Mouse (Mus musculus) WW6 (cell line): Measurements from ENCODE around the gene Gm9999.
"Not testable (repeated sequence)": the region's sequence is repeated elsewhere in the genome, so short reads cannot be mapped to it uniquely, and the experiment has no call there.

Experiments used
- DNase-seq: peaks from one replicate; pipeline ENCODE4 v3.0.0-alpha.2; 2013; ENCODE audit warnings: low read depth, low spot score

The Gm9999 gene

DNA sequence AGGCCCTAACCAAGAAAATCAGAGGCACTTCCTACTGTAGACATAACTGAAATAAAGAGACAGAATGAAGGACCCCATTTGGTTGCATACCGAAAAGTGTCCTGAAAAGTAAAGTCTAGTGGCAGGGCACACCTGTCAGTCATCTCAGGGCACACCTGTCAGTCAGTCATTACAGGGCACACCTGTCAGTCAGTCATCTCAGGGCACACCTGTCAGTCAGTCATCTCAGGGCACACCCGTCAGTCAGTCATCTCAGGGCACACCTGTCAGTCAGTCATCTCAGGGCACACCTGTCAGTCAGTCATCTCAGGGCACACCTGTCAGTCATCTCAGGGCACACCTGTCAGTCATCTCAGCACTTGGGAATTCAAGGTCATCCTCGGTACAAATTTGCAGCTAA, 43.5 kb downstream of the Gm9999 start:
- DNase-seq: not testable (repeated sequence)

DNA sequence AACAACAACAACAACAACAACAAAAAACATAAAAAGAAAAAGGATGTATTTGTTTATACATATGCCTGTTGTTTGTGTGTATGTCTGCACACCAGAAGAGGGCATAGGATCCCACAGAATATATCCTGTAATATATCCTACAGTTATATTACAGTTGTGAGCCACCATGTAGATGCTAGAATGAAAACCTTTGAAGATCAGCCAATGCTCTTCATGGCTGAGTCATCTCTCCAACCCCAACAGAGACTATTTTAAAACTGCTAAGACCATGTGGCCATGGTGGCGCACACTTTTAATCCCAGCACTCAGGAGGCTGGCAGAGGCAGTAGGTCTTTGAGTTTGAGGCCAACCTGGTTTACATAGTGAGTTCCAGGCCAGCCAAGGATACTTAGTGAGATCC, 44.1 kb downstream of the Gm9999 start:
- no peak for DNase-seq

DNA sequence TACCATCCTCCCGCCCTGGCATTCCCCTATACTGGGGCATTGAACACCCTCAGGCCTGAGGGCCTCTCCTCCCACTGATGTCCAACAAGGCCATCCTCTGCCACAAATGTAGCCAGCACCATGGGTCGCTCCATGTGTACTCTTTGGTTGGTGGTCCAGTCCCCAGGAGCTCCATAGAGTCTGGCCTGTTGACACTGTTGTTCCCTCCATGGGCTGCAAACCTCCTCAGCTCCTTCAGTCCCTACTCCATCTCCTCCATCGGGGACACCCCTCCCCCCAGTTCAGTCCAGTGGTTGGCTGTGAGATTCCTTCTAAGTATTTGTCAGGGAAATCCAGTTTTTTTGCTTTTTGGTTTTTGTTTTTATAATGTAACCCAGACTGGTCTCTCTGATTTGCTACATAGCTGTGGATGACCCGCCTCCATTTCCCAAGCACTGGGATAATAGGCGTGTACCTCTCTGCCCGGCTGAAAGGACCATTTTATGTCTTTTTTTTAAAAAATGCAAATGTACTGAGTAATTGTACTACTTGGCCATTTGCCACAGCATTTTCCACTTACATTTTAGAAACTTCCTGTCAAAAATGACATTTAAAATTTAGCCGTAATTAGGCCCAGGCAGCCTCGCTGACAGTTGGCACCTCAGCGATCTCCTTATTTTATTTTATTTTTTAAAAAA, 47.3 kb downstream of the Gm9999 start:
- no peak for DNase-seq

- DNase-seq: no peak
Measured at GRCm38 (mm10) chr7:47031371-47031770, 48.0 kb downstream of the Gm9999 start.

DNA sequence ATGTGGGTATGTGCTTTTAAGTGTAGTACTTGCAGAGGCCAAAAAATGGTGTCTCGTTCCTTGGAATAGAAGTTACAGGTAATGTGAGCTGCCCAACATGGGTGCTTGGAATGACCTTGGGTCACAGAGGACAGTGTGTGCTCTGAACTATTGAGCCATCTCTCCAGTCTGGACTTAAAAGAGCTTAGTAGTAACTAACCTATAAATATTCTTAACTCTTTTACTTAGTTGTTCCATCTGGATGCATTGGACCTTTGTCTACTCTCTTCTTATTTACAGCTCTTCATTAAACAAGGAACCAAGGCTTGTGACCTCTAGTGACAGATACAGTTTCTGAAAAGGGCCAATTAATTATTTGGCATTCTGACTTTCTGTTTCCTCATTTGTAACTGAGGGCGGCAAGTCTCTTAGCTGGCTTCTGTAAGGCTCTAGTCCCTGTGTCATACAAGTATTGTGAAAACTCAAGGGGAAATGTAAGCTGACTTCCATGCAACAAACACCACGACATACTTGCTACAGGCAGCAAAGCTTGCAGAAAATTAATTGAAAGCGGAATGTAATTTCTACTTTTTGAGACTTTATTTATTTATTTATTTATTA, 51.5 kb downstream of the Gm9999 start:
- no peak for DNase-seq

- DNase-seq: no peak
Measured at GRCm38 (mm10) chr7:47035426-47035825, 52.0 kb downstream of the Gm9999 start.
